Mouse (Mus musculus) urinary bladder, adult 2 months (tissue): ENCODE results near the gene AU022252. TPM values are rescaled to one million over a fixed set of nuclear protein-coding genes. Genes with fewer than 3 reads are reported as not detected.

Experiments
- DNase-seq: peaks from one replicate; pipeline ENCODE4 v3.0.0; 2022; ENCODE audit warnings: low spot score
- polyA plus RNA-seq: library from polyadenylated mRNA; depleted of rRNA; stranded (reverse); fragments of >200 nt; gene quantifications from 2 replicates; pipeline ENCODE4 v1.2.3, GENCODE M21; 2012

Gene AU022252
- polyA plus RNA-seq, 1 experiment = 8.8 TPM

DNA sequence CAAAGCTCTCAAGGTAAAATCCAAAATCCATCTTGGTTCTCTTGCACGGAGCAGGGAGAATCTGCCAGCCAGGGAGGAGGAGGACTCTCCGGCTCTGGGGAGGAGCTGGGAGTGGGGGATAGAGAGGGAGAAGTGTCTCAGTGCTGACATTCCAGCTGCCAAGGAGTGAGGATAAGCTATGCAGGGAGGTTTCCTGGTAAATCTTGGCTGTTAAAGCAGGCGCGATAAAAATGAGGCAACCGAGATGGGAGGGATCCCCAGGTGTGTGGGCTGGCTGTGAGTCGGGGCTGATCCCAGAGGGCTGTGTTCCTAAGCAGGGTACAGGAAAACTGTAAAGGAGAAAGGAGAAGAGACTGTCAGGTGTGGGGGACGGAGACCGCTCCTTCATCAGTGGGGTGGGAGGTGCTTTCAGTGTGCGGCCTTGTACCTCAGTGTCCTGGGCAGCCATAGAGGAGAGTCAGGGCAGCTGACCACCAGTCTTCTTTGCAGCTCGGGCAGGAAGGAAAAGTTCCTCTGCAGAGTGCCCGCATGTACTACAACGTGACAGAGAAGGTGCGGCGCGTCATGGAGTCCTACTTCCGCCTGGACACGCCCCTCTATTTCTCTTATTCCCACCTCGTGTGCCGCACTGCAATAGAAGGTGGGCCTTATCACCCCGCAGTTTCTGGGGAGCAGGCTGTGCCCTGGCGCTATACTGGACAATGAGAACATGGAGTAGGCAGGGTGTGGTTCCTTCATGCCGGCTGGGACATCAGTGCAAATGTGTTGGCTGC is 12.1 kb upstream of the AU022252 start:
- no peak for DNase-seq

DNA sequence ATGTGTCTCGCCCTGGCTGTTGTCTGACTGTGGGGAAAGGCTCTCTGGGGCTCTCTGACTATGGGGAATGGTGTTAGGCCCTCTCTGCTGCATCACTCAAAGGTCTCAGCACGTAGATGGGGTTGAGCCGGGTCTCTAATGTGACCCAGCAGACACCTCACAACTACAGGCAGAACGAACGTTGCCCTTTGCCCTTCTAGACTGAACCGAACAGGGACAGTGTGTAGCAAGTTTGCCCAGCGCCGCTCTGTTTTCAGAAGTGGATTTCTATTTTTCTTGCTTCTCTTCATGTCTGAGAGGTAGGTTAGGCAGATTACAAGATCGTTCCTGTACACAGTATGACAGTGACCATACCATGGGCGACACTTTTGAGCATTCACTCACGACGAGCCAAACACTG is 10.1 kb upstream of the AU022252 start:
- no peak for DNase-seq

DNA sequence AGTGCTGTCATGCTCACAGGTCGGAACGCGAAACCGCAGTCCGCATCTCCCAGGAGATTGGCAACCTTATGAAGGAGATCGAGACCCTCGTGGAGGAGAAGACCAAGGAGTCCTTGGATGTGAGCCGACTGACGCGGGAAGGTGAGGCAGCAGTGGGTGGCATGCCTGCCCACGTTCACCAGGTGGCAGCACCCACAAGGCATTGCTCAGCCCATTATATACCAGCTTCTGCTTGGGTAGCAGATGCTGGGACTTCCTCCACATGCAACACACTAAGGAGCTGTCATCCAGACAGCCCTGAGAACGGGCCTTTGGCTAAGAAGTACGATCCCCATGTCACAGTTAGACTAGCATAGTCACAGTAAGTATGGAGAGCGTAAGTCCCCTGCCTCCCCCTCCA is 9.2 kb upstream of the AU022252 start:
- DNase-seq = no peak

- DNase-seq = no peak
Observed at GRCm38 (mm10) chr4:119239181-119239682, 6.7 kb upstream of the AU022252 start.

- DNase-seq = no peak
Observed at GRCm38 (mm10) chr4:119238661-119239060, 6.1 kb upstream of the AU022252 start.

DNA sequence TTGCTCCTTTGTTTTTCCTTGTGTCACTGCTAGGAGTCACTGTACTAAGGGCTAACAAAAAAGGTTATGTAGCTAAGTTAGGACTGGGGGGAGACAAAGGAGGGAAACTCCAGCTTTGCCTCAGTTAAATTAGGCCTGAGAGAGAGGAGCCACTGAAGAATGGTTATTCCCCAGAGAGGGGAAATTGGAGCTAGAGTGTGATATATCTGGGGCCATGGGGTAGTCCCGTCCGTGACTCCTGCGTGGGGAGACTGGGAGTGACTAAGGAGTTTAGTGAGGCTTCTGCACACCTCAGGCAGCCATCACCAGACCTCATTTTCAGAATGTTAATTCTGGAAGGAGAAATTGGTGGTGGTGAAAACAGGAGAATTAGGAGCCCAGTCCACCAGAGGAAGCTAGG is 1.8 kb upstream of the AU022252 start:
- no peak for DNase-seq

GRCm38 (mm10) chr4:119233256-119233901 is 867 bp upstream of the AU022252 start:
- no peak for DNase-seq

DNA sequence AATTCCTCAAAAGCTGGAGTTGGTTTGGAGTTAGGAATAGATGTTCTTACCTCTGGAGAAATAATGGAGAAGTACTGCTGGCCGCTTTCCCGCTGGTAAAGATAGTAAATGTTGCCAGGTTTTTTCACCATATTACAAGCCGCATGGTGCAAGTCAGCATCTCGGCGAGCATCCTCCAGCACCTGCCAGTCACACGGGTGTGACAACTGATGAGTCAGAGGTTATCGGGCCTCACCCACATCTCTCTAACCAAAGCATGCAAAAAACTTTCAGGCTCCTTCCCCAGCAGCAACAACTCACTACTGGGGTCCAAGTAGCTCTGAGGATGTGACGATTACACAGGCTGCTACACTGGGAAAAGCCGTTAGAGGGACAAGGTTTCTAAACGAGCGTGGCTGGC is 5.8 kb downstream of the AU022252 start:
- DNase-seq = no peak

- DNase-seq = no peak
Observed at GRCm38 (mm10) chr4:119225719-119226118, 6.8 kb downstream of the AU022252 start.

GRCm38 (mm10) chr4:119224534-119224933 is 8.0 kb downstream of the AU022252 start:
- no peak for DNase-seq

GRCm38 (mm10) chr4:119223696-119224095 is 8.8 kb downstream of the AU022252 start:
- no peak for DNase-seq

DNA sequence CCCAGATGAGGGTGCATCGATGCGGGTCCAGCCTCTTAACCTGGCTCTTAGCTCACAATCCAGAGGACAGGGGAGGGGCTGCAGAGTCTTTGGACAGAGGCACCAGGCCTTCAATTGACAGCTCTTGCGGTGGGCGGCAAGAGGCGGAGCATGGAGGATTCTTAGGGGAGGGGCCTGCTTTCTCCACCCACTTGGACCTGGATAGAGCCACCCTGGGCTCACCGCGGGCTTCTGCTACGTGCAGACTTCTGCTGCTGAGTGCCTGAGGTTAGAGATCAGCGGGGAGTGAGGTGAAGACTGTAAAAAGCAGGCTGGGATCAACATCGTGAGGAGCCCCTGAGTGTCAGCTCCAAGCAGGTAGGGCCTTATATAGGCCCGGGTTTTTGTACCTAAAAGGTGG is 14.3 kb downstream of the AU022252 start, which contains the start of gene Tmem269:
Gene Tmem269, minus strand, starts transcription at position 49 of the 400 bp plus-strand sequence.
- no peak for DNase-seq

DNA sequence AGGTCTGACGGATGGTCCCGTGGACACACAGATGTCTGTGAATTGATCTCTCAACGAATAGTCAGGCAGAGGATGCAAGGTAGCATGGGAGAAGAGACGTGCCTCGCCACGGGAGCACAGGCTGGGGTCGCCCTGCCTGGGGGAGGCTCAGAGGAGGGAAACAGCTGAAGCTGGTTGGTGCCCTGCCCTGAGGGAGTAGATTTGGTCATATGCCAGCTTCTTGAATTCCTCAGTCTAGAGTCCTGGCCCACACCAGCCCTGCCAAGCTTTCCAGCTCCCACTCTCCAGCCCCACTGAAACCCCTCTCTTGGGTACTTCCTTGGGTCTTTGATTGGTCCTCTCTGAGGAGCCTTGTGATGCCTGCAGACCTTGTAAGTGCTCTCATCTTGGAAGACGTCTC is 15.8 kb downstream of the AU022252 start:
- DNase-seq = no peak

DNA sequence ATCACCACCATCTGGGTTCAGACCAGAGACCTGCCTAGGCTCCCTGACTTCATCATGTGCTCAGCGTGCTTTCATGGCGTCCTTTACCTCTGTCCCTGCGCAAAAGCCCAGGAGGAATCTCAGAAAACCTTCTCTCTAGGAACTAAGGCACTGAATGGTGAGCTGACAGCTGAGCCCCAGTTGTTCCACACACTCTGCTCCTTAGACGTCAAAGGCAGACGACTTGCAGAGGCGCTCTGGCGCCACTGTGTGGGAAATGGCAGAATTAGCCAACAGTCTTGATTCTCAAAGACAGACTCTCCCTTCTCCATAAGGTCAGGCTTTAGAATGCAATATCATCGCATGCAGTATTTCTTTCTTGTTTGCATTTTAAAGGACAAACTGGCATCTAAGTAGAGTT is 27.8 kb downstream of the AU022252 start:
- DNase-seq = no peak

DNA sequence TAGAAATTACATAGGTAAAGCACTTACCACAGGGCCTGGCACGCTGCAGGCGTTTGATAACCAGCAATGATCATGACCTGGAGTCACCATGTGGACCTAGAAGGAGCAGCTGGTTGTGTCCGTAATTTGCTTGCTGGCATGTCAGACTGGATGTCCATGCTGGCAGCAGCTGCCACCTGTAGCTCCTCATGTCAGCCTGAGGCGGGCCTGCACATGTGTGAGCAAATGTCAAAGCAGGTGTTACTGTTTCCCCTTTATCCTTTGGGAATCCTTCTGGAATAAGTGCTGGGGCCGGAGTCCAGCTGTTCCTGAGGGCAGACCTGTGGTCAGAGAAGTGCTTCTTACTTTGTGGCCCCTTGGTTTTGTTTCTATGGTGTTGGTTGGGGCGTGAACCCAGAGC is 34.4 kb downstream of the AU022252 start:
- no peak for DNase-seq

DNA sequence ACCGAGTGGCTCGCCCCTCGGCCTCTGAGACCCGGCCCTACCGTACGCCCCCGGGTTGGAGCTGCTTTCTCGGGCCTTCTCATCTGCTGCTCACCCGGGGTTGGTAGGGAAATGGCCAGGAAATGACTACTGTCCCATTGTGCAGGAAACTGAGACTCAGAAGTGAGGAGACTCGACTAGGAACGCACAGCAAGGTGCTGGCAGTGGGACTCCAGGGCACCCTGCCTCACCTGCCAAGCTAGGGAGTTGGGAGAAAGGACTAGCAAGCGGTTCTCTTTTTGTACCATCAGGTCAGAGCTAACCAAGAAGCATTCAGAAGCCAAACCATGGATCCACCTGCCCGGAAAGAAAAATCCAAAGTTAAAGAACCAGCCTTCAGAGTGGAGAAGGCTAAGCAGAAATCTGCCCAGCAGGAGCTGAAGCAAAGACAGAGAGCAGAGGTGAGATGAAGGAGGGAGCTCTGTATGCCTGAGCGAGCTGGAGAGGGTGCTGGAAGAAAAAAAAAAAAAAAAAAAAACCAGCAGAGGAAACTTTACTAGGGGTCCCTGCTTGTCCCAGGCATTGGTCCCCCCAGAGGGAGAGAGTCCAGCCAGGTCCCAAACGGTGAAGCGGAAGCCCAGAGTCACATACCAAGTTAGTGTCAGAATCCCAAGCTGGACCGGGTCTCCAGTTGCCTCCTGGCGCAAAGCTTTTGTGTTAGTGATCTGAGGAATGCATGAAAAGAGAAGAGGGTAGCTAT is 36.8 kb downstream of the AU022252 start:
- DNase-seq = no peak

- peak; percentile 76 for DNase-seq
Observed at GRCm38 (mm10) chr4:119194909-119195581, 37.5 kb downstream of the AU022252 start, which contains the start of gene Svbp. Svbp (plus strand) TSS chr4:119195306.

DNA sequence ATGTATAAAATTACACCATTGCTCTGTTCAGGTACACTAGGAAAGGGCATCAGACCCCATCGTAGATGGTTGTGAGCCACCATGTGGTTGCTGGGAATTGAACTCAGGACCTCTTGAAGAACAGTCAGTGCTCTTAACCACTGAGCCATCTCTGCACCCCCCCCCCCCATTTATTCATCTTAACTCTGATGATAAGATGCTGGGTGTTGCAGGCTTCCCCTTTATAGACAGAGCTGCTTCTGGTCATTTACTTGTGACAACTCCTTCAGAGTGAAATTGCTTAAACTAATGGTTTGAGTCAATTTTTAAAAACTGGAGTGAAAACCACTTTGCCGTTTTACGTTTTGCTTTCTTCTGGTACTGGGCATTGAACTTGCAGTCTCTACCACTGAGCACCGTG is 39.8 kb downstream of the AU022252 start:
- no peak for DNase-seq

GRCm38 (mm10) chr4:119191273-119191672 is 41.2 kb downstream of the AU022252 start:
- DNase-seq = no peak

DNA sequence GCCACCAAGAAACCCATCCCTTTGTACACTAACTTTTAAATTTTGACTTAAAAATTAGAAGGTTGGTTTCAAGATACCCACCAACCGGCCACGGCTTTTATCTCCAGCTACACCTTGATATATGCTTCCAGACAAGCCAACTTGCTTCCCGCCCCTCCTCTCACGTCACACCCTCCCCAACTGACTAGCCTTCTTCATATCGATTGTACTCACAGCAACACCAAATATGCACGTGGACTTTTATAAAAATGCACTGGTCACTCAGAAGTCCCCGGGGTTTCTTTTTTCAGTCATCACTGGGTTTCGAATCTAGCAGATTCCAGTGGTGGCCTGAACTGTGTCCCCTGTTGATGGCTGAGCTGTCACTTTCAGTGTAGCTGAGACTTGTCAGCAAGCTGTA is 41.9 kb downstream of the AU022252 start:
- DNase-seq = no peak

DNA sequence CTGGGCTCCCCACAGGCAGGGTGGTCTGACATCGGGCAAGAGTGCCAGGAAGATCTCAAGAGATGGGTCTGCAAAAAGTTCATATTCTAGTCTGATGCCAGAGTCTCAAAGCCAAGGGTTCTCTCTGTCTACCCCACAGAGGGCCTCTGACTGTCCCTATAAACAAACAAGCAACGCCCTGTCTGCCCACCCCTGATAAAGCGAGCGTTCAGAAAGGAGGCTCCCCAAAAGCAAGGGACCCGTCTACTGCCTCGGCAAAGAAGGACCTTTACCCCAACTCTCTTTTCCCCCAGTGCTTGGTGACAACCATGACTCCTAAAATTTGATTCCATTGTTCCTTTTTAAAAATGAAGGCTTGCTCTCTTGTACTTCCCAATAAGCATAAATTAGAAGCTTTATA is 42.6 kb downstream of the AU022252 start, which contains the start of gene Ermap:
Gene Ermap, minus strand, starts transcription at position 148 of the 400 bp plus-strand sequence.
- DNase-seq = no peak

- no peak for DNase-seq
Observed at GRCm38 (mm10) chr4:119189392-119189791, 43.1 kb downstream of the AU022252 start.
